Mouse (Mus musculus): ENCODE measurements around the gene Kat2a. TPM values are rescaled to one million over a fixed set of nuclear protein-coding genes. Genes with fewer than 3 reads are reported as not detected.
"Not testable (repeated sequence)": the region's sequence is repeated elsewhere in the genome, so short reads cannot be mapped to it uniquely, and the experiment has no call there.

Gene Kat2a
- total RNA-seq, 2 experiments from 2014 or later, result 34.5 to 54.4 TPM

- ATAC-seq (replicated peaks; ENCODE audit: poor library complexity, severe bottlenecking), result no peak
These were observed 28.2 kb downstream of the Kat2a start for GRCm38 (mm10) chr11:100684084-100684483.

- no peak for ATAC-seq (replicated peaks; ENCODE audit: poor library complexity, severe bottlenecking)
These were observed 29.7 kb downstream of the Kat2a start for GRCm38 (mm10) chr11:100682526-100682925.

GRCm38 (mm10) chr11:100681826-100682225 lies 30.4 kb downstream of the Kat2a start:
- ATAC-seq (replicated peaks; ENCODE audit: poor library complexity, severe bottlenecking), result no peak

- no peak for ATAC-seq (replicated peaks; ENCODE audit: poor library complexity, severe bottlenecking)
These were observed 34.5 kb downstream of the Kat2a start for GRCm38 (mm10) chr11:100677810-100678209.

GRCm38 (mm10) chr11:100673169-100673568 lies 39.1 kb downstream of the Kat2a start:
- no peak for ATAC-seq (replicated peaks; ENCODE audit: poor library complexity, severe bottlenecking)

GRCm38 (mm10) chr11:100671956-100672355 lies 40.3 kb downstream of the Kat2a start:
- ATAC-seq (replicated peaks; ENCODE audit: poor library complexity, severe bottlenecking), result no peak

- no peak for ATAC-seq (replicated peaks; ENCODE audit: poor library complexity, severe bottlenecking)
These were observed 41.2 kb downstream of the Kat2a start for GRCm38 (mm10) chr11:100671049-100671448.

- ATAC-seq (replicated peaks; ENCODE audit: poor library complexity, severe bottlenecking), result no peak
These were observed 52.5 kb downstream of the Kat2a start for GRCm38 (mm10) chr11:100659806-100660205.

GRCm38 (mm10) chr11:100656458-100656857 lies 55.8 kb downstream of the Kat2a start:
- no peak for ATAC-seq (replicated peaks; ENCODE audit: poor library complexity, severe bottlenecking)

- ATAC-seq (replicated peaks; ENCODE audit: poor library complexity, severe bottlenecking), result not testable (repeated sequence)
These were observed 56.7 kb downstream of the Kat2a start for GRCm38 (mm10) chr11:100655589-100655988.

Other genes with a start within 250 kb of the Kat2a start
- 7.0 and 10.1 TPM in 2 replicates for gene Klhl11, start 239.7 kb downstream of the Kat2a start, total RNA-seq (2014; fragmentation: Nextera tagmentation)
- 16.7 and 21.3 TPM in 2 replicates for gene Klhl11, start 239.7 kb downstream of the Kat2a start, total RNA-seq (2017)
- 93.5 and 98.0 TPM in 2 replicates for gene Acly, start 184.5 kb downstream of the Kat2a start, total RNA-seq (2014; fragmentation: Nextera tagmentation)
- 101 and 107 TPM in 2 replicates for gene Acly, start 184.5 kb downstream of the Kat2a start, total RNA-seq (2017)
- 3.7 TPM in 1 of 2 replicates, not detected in the other for gene Ttc25, start 166.9 kb downstream of the Kat2a start, total RNA-seq (2014; fragmentation: Nextera tagmentation)
- gene Ttc25, start 166.9 kb downstream of the Kat2a start, total RNA-seq (2017), result 0.31 TPM in 1 of 2 replicates, not detected in the other
- 27.9 and 31.0 TPM in 2 replicates for gene Cnp, start 137.6 kb downstream of the Kat2a start, total RNA-seq (2014; fragmentation: Nextera tagmentation)
- gene Cnp, start 137.6 kb downstream of the Kat2a start, total RNA-seq (2017), result 16.2 and 20.9 TPM in 2 replicates
- 30.0 and 34.2 TPM in 2 replicates for gene Nkiras2, start 93.2 kb downstream of the Kat2a start, total RNA-seq (2014; fragmentation: Nextera tagmentation)
- 14.2 and 16.9 TPM in 2 replicates for gene Nkiras2, start 93.2 kb downstream of the Kat2a start, total RNA-seq (2017)
- gene Dnajc7, start 92.3 kb downstream of the Kat2a start, total RNA-seq (2014; fragmentation: Nextera tagmentation), result 80.5 and 129 TPM in 2 replicates
- 90.1 and 115 TPM in 2 replicates for gene Dnajc7, start 92.3 kb downstream of the Kat2a start, total RNA-seq (2017)
- not detected in 2 replicates for gene Zfp385c, start 20.0 kb downstream of the Kat2a start, total RNA-seq (2014; fragmentation: Nextera tagmentation)
- gene Zfp385c, start 20.0 kb downstream of the Kat2a start, total RNA-seq (2017), result 0.26 TPM in 1 of 2 replicates, not detected in the other
- gene Dhx58, start 8.2 kb downstream of the Kat2a start, total RNA-seq (2014; fragmentation: Nextera tagmentation), result 4.7 and 13.9 TPM in 2 replicates
- 8.2 and 17.3 TPM in 2 replicates for gene Dhx58, start 8.2 kb downstream of the Kat2a start, total RNA-seq (2017)
- not detected in 2 replicates for gene Hspb9, start 1.4 kb upstream of the Kat2a start, total RNA-seq (2014; fragmentation: Nextera tagmentation)
- gene Hspb9, start 1.4 kb upstream of the Kat2a start, total RNA-seq (2017), result not detected in 2 replicates
- gene Rab5c, start 25.8 kb upstream of the Kat2a start, total RNA-seq (2014; fragmentation: Nextera tagmentation), result 116 and 132 TPM in 2 replicates
- 103 and 113 TPM in 2 replicates for gene Rab5c, start 25.8 kb upstream of the Kat2a start, total RNA-seq (2017)
- gene Kcnh4, start 47.5 kb upstream of the Kat2a start, total RNA-seq (2014; fragmentation: Nextera tagmentation), result not detected in 2 replicates
- gene Kcnh4, start 47.5 kb upstream of the Kat2a start, total RNA-seq (2017), result not detected in 2 replicates
- gene Hcrt, start 50.5 kb upstream of the Kat2a start, total RNA-seq (2014; fragmentation: Nextera tagmentation), result not detected in 2 replicates
- gene Hcrt, start 50.5 kb upstream of the Kat2a start, total RNA-seq (2017), result not detected in 2 replicates
- gene Ghdc, start 58.5 kb upstream of the Kat2a start, total RNA-seq (2014; fragmentation: Nextera tagmentation), result 1.8 and 1.9 TPM in 2 replicates
- gene Ghdc, start 58.5 kb upstream of the Kat2a start, total RNA-seq (2017), result 3.1 and 3.4 TPM in 2 replicates
- 35.5 and 40.5 TPM in 2 replicates for gene Stat5b, start 138.3 kb upstream of the Kat2a start, total RNA-seq (2014; fragmentation: Nextera tagmentation)
- gene Stat5b, start 138.3 kb upstream of the Kat2a start, total RNA-seq (2017), result 36.8 and 37.1 TPM in 2 replicates
- 33.7 and 36.6 TPM in 2 replicates for gene Stat5a, start 146.9 kb upstream of the Kat2a start, total RNA-seq (2014; fragmentation: Nextera tagmentation)
- 28.9 and 29.0 TPM in 2 replicates for gene Stat5a, start 146.9 kb upstream of the Kat2a start, total RNA-seq (2017)
- 51.6 and 54.7 TPM in 2 replicates for gene Stat3, start 227.1 kb upstream of the Kat2a start, total RNA-seq (2014; fragmentation: Nextera tagmentation)
- gene Stat3, start 227.1 kb upstream of the Kat2a start, total RNA-seq (2017), result 52.1 and 80.7 TPM in 2 replicates

Measured in granulocyte monocyte progenitor cell, adult 5-6 weeks (primary cell).